Mouse (Mus musculus): ENCODE measurements around the gene Denr.

The Denr gene

DNA sequence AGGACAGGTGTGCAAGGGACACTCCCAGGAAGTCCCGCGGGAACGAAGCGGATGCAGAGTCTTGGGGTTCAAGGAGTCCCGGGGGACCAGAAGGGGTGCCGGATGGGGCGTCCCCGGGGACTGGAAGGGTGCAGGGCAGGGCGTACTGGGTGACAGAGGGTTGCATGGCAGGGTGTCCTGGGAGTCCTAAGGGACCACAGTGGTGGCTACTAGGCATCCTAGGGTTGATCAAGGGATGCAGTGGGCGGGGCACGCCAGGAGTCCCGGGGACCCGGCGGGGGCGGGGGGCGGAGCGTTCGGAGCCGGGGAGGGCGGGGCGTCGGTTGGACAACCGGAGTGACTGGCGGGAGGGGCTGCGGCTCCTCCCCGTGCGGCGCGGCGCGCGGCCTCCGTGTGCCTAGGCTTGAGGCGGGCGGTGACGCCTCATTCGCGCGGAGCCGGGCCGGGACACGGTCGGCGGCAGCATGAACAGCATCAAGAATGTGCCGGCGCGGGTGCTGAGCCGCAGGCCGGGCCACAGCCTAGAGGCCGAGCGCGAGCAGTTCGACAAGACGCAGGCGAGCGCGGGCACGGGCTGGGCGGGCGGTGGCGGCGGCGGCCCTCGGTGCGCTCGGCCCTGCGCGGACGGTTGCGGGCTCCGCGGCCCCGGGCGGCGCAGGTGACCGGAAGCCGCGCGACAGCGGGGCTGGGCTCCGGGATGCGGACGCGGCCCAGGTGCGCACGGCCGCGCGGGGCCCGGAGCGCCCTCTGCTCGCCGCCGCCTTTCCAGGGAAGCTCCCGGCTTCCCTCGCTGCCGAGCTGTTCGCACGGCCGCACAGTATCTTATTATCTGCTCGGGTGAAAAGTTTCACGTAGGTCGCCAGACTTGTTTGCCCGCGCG, 66.6 kb downstream of the Denr start, which contains the start of gene Hip1r:
Gene Hip1r, plus strand, starts transcription at position 330 of the 880 bp plus-strand sequence.
- DNase-seq, result peak; percentile 91

DNA sequence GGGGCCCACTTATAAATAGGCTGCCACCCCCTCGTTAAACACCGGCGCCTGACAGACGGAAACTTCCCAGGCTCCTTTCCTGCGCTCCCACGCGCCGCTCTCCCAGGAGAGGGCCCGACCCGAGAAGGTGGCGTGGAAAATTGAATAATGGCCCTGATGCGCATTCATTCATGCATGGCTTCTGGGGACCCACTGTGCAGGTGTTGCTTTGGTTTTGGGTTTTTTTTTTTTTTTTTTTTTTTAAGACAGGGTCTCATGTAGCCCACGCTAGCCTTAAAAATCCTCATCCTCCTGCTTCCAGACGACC, 67.2 kb downstream of the Denr start:
- DNase-seq, result no peak

DNA sequence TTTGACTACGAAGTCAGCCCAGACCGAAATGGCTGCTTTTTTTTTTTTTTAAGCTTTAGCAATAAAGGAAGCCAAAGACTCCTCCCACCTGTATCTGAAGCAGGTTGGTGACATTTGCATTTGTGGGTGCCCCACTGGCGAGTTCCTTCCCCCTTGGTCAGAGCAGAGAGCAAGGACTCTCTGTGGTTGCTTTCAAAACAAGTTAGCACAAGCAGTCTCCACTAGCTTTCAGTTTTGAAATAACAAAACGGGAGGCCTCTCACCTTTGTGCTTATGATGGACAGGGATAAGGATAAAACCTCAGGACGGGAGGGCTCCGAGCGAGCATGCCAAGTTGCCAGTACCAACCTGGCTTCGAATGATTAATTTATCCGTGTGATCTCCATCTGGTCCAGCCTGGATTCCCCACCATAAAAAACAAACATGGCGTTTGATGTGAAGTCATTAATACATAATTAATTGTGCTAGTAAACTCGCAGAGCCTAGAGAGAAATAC, 67.7 kb downstream of the Denr start:
- no peak for DNase-seq

DNA sequence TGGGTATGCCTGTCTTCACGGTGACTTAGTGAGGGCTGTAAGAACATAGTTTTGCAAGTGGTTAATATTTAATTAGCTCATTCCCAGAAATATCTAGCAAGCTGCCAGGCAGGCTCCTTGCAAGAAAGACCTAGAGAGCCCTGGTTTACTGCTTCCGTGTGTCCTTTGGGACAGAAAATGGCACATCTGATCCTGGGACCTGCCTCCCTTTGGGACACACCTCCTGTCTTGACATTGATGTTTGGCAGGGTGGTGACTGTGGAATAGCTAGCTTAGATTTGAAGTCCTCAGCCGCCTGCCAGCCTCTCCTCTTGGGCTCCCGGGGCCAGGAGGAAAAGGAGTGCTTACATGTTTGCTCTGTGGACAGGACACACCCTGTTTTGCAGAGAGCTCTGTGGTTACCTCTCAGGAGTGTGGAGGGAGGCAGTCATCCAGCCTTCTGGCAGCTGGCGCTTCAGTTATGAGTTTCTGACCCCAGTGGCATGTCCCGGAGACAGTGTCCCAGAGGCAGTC, 68.7 kb downstream of the Denr start:
- no peak for DNase-seq

DNA sequence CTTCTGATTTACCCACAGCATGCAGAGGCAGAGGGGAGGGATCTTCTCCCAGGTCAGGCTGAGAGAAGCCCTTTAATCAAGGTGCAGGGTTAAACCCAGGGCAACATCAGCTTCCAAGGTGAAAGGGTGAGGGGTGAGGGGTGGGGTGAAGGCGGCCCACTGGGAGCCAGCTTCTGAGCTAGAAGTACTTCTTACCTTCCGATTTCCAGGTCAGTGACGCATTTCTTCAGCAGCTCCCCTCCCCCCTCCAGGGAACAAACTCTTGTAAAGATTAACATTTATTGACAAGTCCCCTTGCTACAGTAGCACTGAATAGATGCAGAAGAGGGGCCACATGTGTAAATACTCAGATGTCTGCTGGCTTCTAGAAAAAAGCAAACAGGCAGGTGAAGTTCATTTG, 70.3 kb downstream of the Denr start:
- DNase-seq, result no peak

DNA sequence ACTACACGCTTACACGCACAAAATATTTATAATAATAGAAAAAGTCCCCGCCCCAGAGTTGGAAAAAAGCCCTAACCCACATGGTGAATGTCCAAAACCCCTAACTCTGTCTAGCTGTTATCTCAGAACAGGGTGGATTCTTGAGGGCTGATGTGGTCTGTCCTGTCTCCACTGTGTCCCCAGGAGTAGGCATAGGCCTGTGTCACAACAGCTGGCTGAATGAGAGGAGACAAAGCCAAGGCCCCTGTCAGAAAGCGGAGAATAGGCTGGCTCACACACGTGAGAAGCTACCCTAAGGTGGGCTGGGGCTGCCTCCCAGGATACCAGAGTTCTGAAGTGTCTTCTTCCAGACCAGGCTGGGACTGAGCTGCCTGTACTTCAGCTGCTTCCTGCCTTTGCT, 71.2 kb downstream of the Denr start:
- DNase-seq, result no peak

Data from liver (tissue).